Mouse (Mus musculus): ENCODE results near the gene Nat14.
A peak's percentile ranks its signal among the peaks of the same experiment; 100 is the strongest.

The Nat14 gene

DNA sequence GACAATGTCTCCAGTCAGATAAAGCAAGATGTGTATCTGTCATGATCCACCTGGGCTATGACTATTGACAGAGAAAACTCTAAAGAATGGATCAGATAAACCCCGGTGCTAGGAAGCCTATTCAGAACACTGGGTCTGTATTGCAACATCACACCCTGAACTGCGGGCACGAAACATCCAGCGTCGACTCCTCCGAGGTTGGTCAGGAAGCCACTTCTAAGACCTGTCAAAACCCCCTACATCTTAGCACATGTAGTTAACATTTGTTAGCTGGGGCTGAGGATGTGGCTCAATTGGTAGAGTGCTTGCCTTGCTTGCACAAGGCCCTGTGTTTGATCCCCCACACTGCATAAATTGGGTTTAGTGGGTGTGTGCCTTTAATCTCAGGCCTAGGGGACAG, 26.6 kb downstream of the Nat14 start:
- ATAC-seq (ENCODE audit: low TSS enrichment), result no peak

GRCm38 (mm10) chr7:4950561-4951342, 28.9 kb downstream of the Nat14 start:
- no peak for ATAC-seq (ENCODE audit: low TSS enrichment)

GRCm38 (mm10) chr7:4953815-4954445, 32.1 kb downstream of the Nat14 start:
- ATAC-seq (ENCODE audit: low TSS enrichment), result no peak

GRCm38 (mm10) chr7:4957361-4957760, 35.5 kb downstream of the Nat14 start:
- no peak for ATAC-seq (ENCODE audit: low TSS enrichment)

DNA sequence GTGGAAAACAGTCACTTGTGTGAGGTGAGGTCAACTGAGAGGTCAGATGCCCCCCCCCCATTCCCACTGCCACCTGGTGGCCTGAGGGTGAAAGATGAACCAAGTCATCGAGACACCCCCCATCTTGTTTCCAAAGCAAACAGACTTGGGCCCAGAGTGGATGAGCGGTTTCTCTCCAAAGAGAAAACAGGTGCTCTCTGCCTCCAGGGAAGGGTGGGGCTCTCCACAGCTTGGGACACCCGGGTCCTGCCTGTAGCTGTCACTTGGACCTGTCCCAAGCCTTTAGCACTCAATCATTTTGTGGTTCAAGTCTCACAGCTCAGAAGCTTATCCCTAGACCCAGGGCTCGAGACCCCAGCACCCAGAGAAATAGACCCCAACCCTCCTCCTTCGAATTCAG, 41.7 kb downstream of the Nat14 start:
- no peak for ATAC-seq (ENCODE audit: low TSS enrichment)

DNA sequence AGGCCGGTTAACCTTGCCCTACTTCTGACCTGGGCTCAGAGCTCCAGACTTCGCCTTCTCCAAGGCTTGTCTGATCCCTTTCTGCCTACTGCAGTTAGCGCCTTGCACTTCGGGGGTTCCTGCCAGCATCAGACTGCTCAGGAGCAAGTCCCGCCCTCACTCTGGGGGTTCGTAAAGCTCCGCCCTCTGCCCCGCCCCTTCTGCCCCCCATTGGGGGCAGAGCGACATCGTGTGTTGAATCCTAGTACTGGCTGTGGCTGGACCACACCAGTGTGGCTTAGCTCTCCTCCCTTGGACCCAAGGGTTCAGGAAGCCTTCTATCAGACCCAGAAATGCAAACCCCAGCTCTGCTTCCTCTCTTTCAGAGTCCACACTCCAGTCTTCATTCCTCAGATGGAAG, 42.4 kb downstream of the Nat14 start, which contains the start of gene Sbk2:
TSS of gene Sbk2 (minus strand) at position 135 of the 400 bp plus-strand sequence.
- peak; percentile 88 for ATAC-seq (ENCODE audit: low TSS enrichment)

DNA sequence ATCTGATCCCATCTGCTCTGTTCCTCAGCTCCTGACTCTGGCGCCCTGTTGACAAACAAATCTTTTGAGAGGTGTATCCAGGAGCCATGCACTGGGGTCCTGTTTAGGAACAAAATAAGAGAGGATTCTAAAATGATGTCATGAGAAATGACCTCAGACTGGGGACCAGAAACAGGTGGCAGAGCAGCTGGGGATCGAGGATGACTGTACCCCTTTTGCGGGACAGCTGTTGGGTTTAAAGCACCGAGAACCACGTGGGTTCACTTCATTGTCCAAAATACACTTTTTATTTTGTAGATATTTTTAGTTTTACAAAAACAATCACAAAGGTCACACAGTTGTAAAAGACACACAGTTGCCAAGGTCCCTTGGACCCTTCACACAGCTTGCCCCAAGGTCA, 43.2 kb downstream of the Nat14 start:
- ATAC-seq (ENCODE audit: low TSS enrichment), result no peak

DNA sequence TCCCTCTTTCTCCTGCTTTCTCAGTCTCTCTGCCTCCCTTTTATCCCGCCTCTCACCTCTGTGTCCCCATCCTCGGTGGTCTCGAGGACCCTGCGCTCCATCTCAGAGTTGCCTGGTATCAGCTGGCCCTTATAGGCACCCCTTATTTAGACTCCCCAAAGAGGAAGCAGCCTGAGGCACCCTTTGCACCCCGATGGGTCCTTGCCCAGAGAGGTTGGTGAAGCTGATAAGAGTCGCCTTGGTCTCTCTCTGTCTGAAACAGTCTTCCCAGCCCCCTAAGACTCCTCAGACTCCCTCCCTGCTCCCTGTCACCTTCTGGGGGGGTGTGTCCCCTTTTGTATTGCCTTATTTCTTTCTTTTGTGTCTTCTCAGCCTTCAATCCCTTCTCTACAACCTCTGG, 49.2 kb downstream of the Nat14 start, which contains the start of gene Sbk3:
TSS of gene Sbk3 (minus strand) at position 101 of the 400 bp plus-strand sequence.
- ATAC-seq (ENCODE audit: low TSS enrichment), result no peak

GRCm38 (mm10) chr7:4971710-4972109, 49.9 kb downstream of the Nat14 start:
- no peak for ATAC-seq (ENCODE audit: low TSS enrichment)

- no peak for ATAC-seq (ENCODE audit: low TSS enrichment)
Observed at GRCm38 (mm10) chr7:4972321-4973047, 50.7 kb downstream of the Nat14 start.
